Mouse (Mus musculus): ENCODE data around the gene Abcb5.

- TF ChIP-seq RAD21 (IDR thresholded peaks at IDR 0.05; ENCODE audit: low read depth, low read length): no peak
- TF ChIP-seq GATA1 (IDR thresholded peaks at IDR 0.05; ENCODE audit: low read depth, low read length): no peak
- no peak for TF ChIP-seq EP300 (IDR thresholded peaks at IDR 0.05; ENCODE audit: low read depth in 1 of 2, low read length in 2 of 2)
- no peak for TF ChIP-seq POLR2AphosphoS2 (IDR thresholded peaks at IDR 0.05; ENCODE audit: low read length)
- TF ChIP-seq TAL1 (IDR thresholded peaks at IDR 0.05; ENCODE audit: low read length): no peak
- TF ChIP-seq MAX (IDR thresholded peaks at IDR 0.05; ENCODE audit: low read length): no peak
- no peak for TF ChIP-seq CTCF (IDR thresholded peaks at IDR 0.05 in 2 of 3, conservative IDR thresholded peaks at IDR 0.05 in 1 of 3; ENCODE audit: control insufficient read depth in 1 of 3, insufficient read depth in 1 of 3, low read depth in 2 of 3, low read length in 3 of 3, poor library complexity in 1 of 3, severe bottlenecking in 1 of 3)
- no peak for TF ChIP-seq MAFK (IDR thresholded peaks at IDR 0.05; ENCODE audit: borderline replicate concordance, low read depth, low read length)
- no peak for TF ChIP-seq SMC3 (IDR thresholded peaks at IDR 0.05; ENCODE audit: low read depth, low read length)
These were observed 125.9 kb downstream of the Abcb5 start for GRCm38 (mm10) chr12:118840301-118840700.
